Mouse (Mus musculus) brain, embryonic 18.5 days (tissue): ENCODE results near the gene Wnt2b.

Experiments used
- DNase-seq: peaks from one replicate; pipeline ENCODE4 v3.0.0-alpha.2; 2012; ENCODE audit warnings: low read depth, low spot score

Gene Wnt2b

GRCm38 (mm10) chr3:104896141-104896540 is 65.6 kb downstream of the Wnt2b start:
- DNase-seq = no peak
